Mouse (Mus musculus) large intestine, adult 2 months (tissue): ENCODE results near the gene Olfr66. TPM values are rescaled to one million over a fixed set of nuclear protein-coding genes. Genes with fewer than 3 reads are reported as not detected.

Experiments used
- polyA plus RNA-seq: library from polyadenylated mRNA; depleted of rRNA; stranded (reverse); fragments of >200 nt; gene quantifications from 2 replicates; pipeline ENCODE4 v1.2.3, GENCODE M21; 2012; rRNA removed

Olfr66 gene
- polyA plus RNA-seq, 1 experiment: not detected

Other genes with a start within 250 kb of the Olfr66 start
- gene Olfr622, start 243.6 kb downstream of the Olfr66 start, polyA plus RNA-seq: not detected in 2 replicates
- gene Olfr623, start 222.6 kb downstream of the Olfr66 start, polyA plus RNA-seq: not detected in 2 replicates
- not detected in 2 replicates for gene Olfr624, start 215.1 kb downstream of the Olfr66 start, polyA plus RNA-seq
- gene Olfr625-ps1, start 203.5 kb downstream of the Olfr66 start, polyA plus RNA-seq: not detected in 2 replicates
- not detected in 2 replicates for gene Olfr243, start 171.6 kb downstream of the Olfr66 start, polyA plus RNA-seq
- gene Olfr628, start 155.9 kb downstream of the Olfr66 start, polyA plus RNA-seq: not detected in 2 replicates
- not detected in 2 replicates for gene Olfr629, start 141.3 kb downstream of the Olfr66 start, polyA plus RNA-seq
- gene Olfr630, start 128.9 kb downstream of the Olfr66 start, polyA plus RNA-seq: not detected in 2 replicates
- not detected in 2 replicates for gene Olfr69, start 114.7 kb downstream of the Olfr66 start, polyA plus RNA-seq
- not detected in 2 replicates for gene Olfr68, start 106.6 kb downstream of the Olfr66 start, polyA plus RNA-seq
- not detected in 2 replicates for gene Olfr67, start 94.4 kb downstream of the Olfr66 start, polyA plus RNA-seq
- 7.5 and 9.3 TPM in 2 replicates for gene Hbb-bt, start 72.3 kb downstream of the Olfr66 start, polyA plus RNA-seq
- 97.3 and 114 TPM in 2 replicates for gene Hbb-bs, start 58.2 kb downstream of the Olfr66 start, polyA plus RNA-seq
- gene Hbb-bh2, start 45.7 kb downstream of the Olfr66 start, polyA plus RNA-seq: not detected in 2 replicates
- not detected in 2 replicates for gene Hbb-bh1, start 43.1 kb downstream of the Olfr66 start, polyA plus RNA-seq
- gene Hbb-y, start 33.0 kb downstream of the Olfr66 start, polyA plus RNA-seq: not detected in 2 replicates
- not detected in 2 replicates for gene Olfr64, start 8.2 kb upstream of the Olfr66 start, polyA plus RNA-seq
- not detected in 2 replicates for gene Olfr65, start 17.2 kb upstream of the Olfr66 start, polyA plus RNA-seq
- gene Olfr631, start 42.6 kb upstream of the Olfr66 start, polyA plus RNA-seq: not detected in 2 replicates
- not detected in 2 replicates for gene Olfr632, start 48.1 kb upstream of the Olfr66 start, polyA plus RNA-seq
- not detected in 2 replicates for gene Olfr633, start 58.2 kb upstream of the Olfr66 start, polyA plus RNA-seq
- not detected in 2 replicates for gene Olfr635, start 84.9 kb upstream of the Olfr66 start, polyA plus RNA-seq
- not detected in 2 replicates for gene Olfr638, start 112.5 kb upstream of the Olfr66 start, polyA plus RNA-seq
- not detected in 2 replicates for gene Olfr639, start 131.1 kb upstream of the Olfr66 start, polyA plus RNA-seq
- not detected in 2 replicates for gene Olfr640, start 139.3 kb upstream of the Olfr66 start, polyA plus RNA-seq
- not detected in 2 replicates for gene Olfr641, start 149.2 kb upstream of the Olfr66 start, polyA plus RNA-seq
- gene Olfr642, start 166.4 kb upstream of the Olfr66 start, polyA plus RNA-seq: not detected in 2 replicates
- not detected in 2 replicates for gene 4930516K23Rik, start 175.2 kb upstream of the Olfr66 start, polyA plus RNA-seq
- gene Olfr644, start 185.6 kb upstream of the Olfr66 start, polyA plus RNA-seq: not detected in 2 replicates
- not detected in 2 replicates for gene Olfr645, start 199.2 kb upstream of the Olfr66 start, polyA plus RNA-seq
- not detected in 2 replicates for gene Olfr646, start 218.6 kb upstream of the Olfr66 start, polyA plus RNA-seq
- gene Ubqln5, start 243.6 kb upstream of the Olfr66 start, polyA plus RNA-seq: not detected in 2 replicates